In the genomic region with DNA sequence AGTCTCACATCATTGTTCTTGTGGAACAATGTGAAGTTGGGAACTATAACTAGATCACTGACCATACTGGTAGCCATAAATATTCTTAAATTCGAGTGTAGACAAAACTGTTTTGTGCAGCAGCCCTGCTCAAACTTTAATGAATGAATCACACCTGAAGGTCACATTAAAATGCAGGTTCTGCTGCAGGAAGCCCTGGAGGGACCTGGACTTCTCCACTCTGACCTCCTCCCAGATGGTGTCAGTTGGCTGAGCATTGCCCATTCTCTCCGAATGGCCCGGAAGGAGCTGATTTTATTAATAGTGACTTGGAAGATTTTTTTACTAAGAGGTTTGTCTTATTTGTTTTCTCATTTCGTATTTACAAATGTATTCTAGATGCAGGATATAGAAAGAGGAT, we compare ENCODE assay signal across 27 mouse cellular contexts.
"Had no signal": no experiment of that assay in that cellular context is flagged by ENCODE, and none has a peak within 500 bp of the region (broad histone marks: within the 10 kb centered on the region; RNA-seq: fewer than 3 reads in every experiment).

No protein-coding gene starts in this region.

- H3K9ac ChIP-seq: forebrain, postnatal 0 days; heart, embryonic 12.5 days; hindbrain, embryonic 12.5 days; hindbrain, embryonic 14.5 days; intestine, embryonic 15.5 days; limb, embryonic 13.5 days; limb, embryonic 15.5 days; liver, embryonic 12.5 days; liver, embryonic 14.5 days had no signal

- H3K4me3 ChIP-seq: gastrocnemius, adult 2 months; heart, embryonic 10.5 days; heart, embryonic 12.5 days; hindbrain, embryonic 10.5 days; hindbrain, embryonic 12.5 days; intestine, embryonic 15.5 days; layer of hippocampus, adult 2 months; limb, embryonic 13.5 days; limb, embryonic 15.5 days; liver, embryonic 12.5 days had no signal

- H3K27ac ChIP-seq: gastrocnemius, adult 2 months; heart, embryonic 10.5 days; hindbrain, embryonic 10.5 days; hindbrain, embryonic 12.5 days; hindbrain, embryonic 14.5 days; intestine, embryonic 15.5 days; kidney, postnatal 0 days; layer of hippocampus, adult 2 months; limb, embryonic 13.5 days; limb, embryonic 15.5 days; liver, embryonic 12.5 days; liver, embryonic 14.5 days had no signal

- H3K36me3 ChIP-seq: heart, embryonic 10.5 days; heart, embryonic 12.5 days; hindbrain, embryonic 10.5 days; hindbrain, embryonic 12.5 days; intestine, embryonic 15.5 days; limb, embryonic 13.5 days; limb, embryonic 15.5 days; liver, embryonic 12.5 days had no signal

- H3K4me2 ChIP-seq: heart, embryonic 12.5 days; hindbrain, embryonic 12.5 days; hindbrain, embryonic 14.5 days; intestine, embryonic 15.5 days; limb, embryonic 13.5 days; limb, embryonic 15.5 days; liver, embryonic 12.5 days had no signal

- H3K4me1 ChIP-seq: heart, embryonic 10.5 days; heart, embryonic 12.5 days; hindbrain, embryonic 10.5 days; hindbrain, embryonic 12.5 days; intestine, embryonic 15.5 days; limb, embryonic 15.5 days; liver, embryonic 12.5 days had no signal

- H3K9me3 ChIP-seq: heart, embryonic 10.5 days; heart, embryonic 12.5 days; hindbrain, embryonic 10.5 days; hindbrain, embryonic 12.5 days; intestine, embryonic 15.5 days; limb, embryonic 13.5 days; limb, embryonic 15.5 days; liver, embryonic 12.5 days had no signal

- ATAC-seq: forebrain, postnatal 0 days; hindbrain, embryonic 16.5 days; inflammation-experienced regulatory T-cells, adult 6 months; intestine, embryonic 15.5 days; intestine, postnatal 0 days; liver, embryonic 12.5 days had no signal

- DNase-seq: forebrain, postnatal 0 days; gastrocnemius, adult 2 months; gastrocnemius, postnatal 10 days; gastrocnemius, postnatal 25 days; heart, adult 18-20 months; heart, postnatal 10 days; heart, postnatal 4 days; kidney, adult 8-10 months; kidney, postnatal 25 days; kidney, postnatal 4 days; layer of hippocampus, postnatal 36 days; left cerebral cortex, postnatal 4 days had no signal

- H3K27me3 ChIP-seq: heart, embryonic 12.5 days; hindbrain, embryonic 12.5 days; intestine, embryonic 15.5 days; limb, embryonic 13.5 days; limb, embryonic 15.5 days; liver, embryonic 12.5 days had no signal
